In genomic region chr12:89592459-89592858, GRCm38 (mm10) we compare ENCODE assay signal across 15 mouse cellular contexts.
"Had no signal": no experiment of that assay in that cellular context is flagged by ENCODE, and none has a peak within 500 bp of the region (broad histone marks: within the 10 kb centered on the region; RNA-seq: fewer than 3 reads in every experiment).

No protein-coding gene starts in this region.

- H3K36me3 ChIP-seq: neural tube, embryonic 15.5 days; stomach, embryonic 15.5 days had no signal

- DNase-seq: retina, postnatal 1 day; right cerebral cortex, adult 18-20 months; right cerebral cortex, postnatal 14 days; right cerebral cortex, postnatal 25 days; right cerebral cortex, postnatal 4 days; spleen, adult 18-20 months; thymus, adult 18-20 months; thymus, adult 2 months; thymus, postnatal 14 days; thymus, postnatal 25 days; thymus, postnatal 36 days; thymus, postnatal 4 days had no signal

- H3K27ac ChIP-seq: neural tube, embryonic 15.5 days; stomach, embryonic 15.5 days; stomach, postnatal 0 days had no signal

- H3K4me3 ChIP-seq: neural tube, embryonic 15.5 days; stomach, embryonic 15.5 days had no signal

- H3K27me3 ChIP-seq: neural tube, embryonic 15.5 days; stomach, embryonic 15.5 days had no signal

- H3K9ac ChIP-seq: neural tube, embryonic 15.5 days; stomach, embryonic 15.5 days had no signal

- H3K4me1 ChIP-seq: neural tube, embryonic 15.5 days; stomach, embryonic 15.5 days had no signal
